Mouse (Mus musculus) liver, adult 2 months (tissue): Measurements from ENCODE around the gene Rbms2. TPM values are rescaled to one million over a fixed set of nuclear protein-coding genes. Genes with fewer than 3 reads are reported as not detected.

Experiments
- DNase-seq: peaks from one replicate; pipeline ENCODE4 v3.0.0-alpha.2; 2011; ENCODE audit warnings: low read depth, low spot score; ENCODE audit errors: extremely low read depth
- H3K27ac ChIP-seq: fragments of 200-500 bp; replicated peaks from 2 replicates; pipeline ENCODE4 v1.5.1; 2012; ENCODE audit warnings: low read depth, mild to moderate bottlenecking, control low read depth, inconsistent platforms, low read length; ENCODE audit not compliant: insufficient read depth
- H3K27me3 ChIP-seq: fragments of 200-500 bp; 2 replicates; pipeline ENCODE4 v1.6.1; 2012; ENCODE audit warnings: mild to moderate bottlenecking, moderate library complexity, low read length, inconsistent platforms; ENCODE audit not compliant: control insufficient read depth, insufficient read depth
- H3K36me3 ChIP-seq: fragments of 200-500 bp; 2 replicates; pipeline ENCODE4 v1.6.1; 2012; ENCODE audit warnings: low read length, inconsistent platforms; ENCODE audit not compliant: control insufficient read depth, insufficient read depth
- H3K4me1 ChIP-seq: fragments of 200-500 bp; 2 replicates; pipeline ENCODE4 v1.6.1; 2011; ENCODE audit warnings: low read length; ENCODE audit not compliant: control insufficient read depth, insufficient read depth
- H3K4me3 ChIP-seq: fragments of 200-500 bp; 2 replicates; pipeline ENCODE4 v1.5.1; 2011; ENCODE audit warnings: low read depth, mild to moderate bottlenecking, control low read depth, low read length, moderate library complexity; ENCODE audit not compliant: insufficient read depth
- H3K79me2 ChIP-seq: fragments of 200-500 bp; 2 replicates; pipeline ENCODE4 v1.6.1; 2012; ENCODE audit warnings: inconsistent platforms, mild to moderate bottlenecking, low read length, moderate library complexity; ENCODE audit not compliant: control insufficient read depth, insufficient read depth
- H3K9ac ChIP-seq: fragments of 200-500 bp; 2 replicates; pipeline ENCODE4 v1.6.1; 2012; ENCODE audit warnings: low read depth, mild to moderate bottlenecking, control low read depth, inconsistent platforms, low read length
- CTCF ChIP-seq: fragments of 200-500 bp; IDR thresholded peaks from 2 replicates; pipeline ENCODE4 v1.5.1; 2011; ENCODE audit warnings: low read depth, low read length, control low read depth
- POLR2A ChIP-seq: fragments of 200-500 bp; IDR thresholded peaks from 2 replicates; pipeline ENCODE4 v1.6.1; 2011; ENCODE audit warnings: low read length, control low read depth; ENCODE audit not compliant: insufficient read depth; ENCODE audit errors: extremely low read depth
- WGBS: fragments of 180-500 bp; shearing (Covaris S2); methylation state at CpG from one replicate; pipeline ENCODE4 v1.1.7; 2018; 5-methylcytosine and 5-hydroxymethylcytosine counted together
- polyA plus RNA-seq: library from polyadenylated mRNA; depleted of rRNA; stranded (reverse); fragments of >200 nt; gene quantifications from 2 replicates; pipeline ENCODE4 v1.2.3, GENCODE M21; 2012
- total RNA-seq: library from RNA; depleted of rRNA; stranded (reverse); fragments of >200 nt; gene quantifications from 2 replicates; pipeline ENCODE4 v1.2.3, GENCODE M21; 2014

Gene Rbms2
- total and polyA plus RNA-seq, 2 experiments: 8.0 to 23.2 TPM

GRCm38 (mm10) chr10:128150941-128151340 lies 29.2 kb downstream of the Rbms2 start:
- Histone ChIP-seq H3K36me3 (no peaks in the 10 kb centered on the region), H3K4me3 (no peak overlapping the region), H3K27ac (no peak overlapping the region), H3K9ac (no peak overlapping the region), H3K4me1 (no peaks in the 10 kb centered on the region), H3K79me2 (peaks cover 3% of the 10 kb centered on the region; the same call in 1 of the 2 replicates), H3K27me3 (no peaks in the 10 kb centered on the region)
- no peak for DNase-seq
- WGBS: 83% methylated on average over 14 of the region's 14 CpGs
- TF ChIP-seq CTCF (no peak), POLR2A (no peak)

GRCm38 (mm10) chr10:128149592-128149991 lies 30.5 kb downstream of the Rbms2 start:
- DNase-seq: peak; percentile 69
- whole genome bisulfite sequencing: 15% methylated on average over 5 of the region's 5 CpGs
- peaks cover 1% of the 10 kb centered on the region; the same call in 1 of the 2 replicates for H3K79me2 ChIP-seq
- H3K4me1 ChIP-seq: no peaks in the 10 kb centered on the region; the same call in 1 of the 2 replicates
- no peaks in the 10 kb centered on the region for H3K36me3 ChIP-seq
- H3K4me3 ChIP-seq: peak overlapping the region; percentile 6
- H3K27ac ChIP-seq: no peak overlapping the region
- TF ChIP-seq POLR2A (no peak), CTCF (peak; percentile 74)
- H3K9ac ChIP-seq: no peak overlapping the region; the same call in 1 of the 2 replicates
- no peaks in the 10 kb centered on the region for H3K27me3 ChIP-seq

GRCm38 (mm10) chr10:128148789-128149365 lies 31.2 kb downstream of the Rbms2 start:
- no peaks in the 10 kb centered on the region for H3K79me2 ChIP-seq
- no peaks in the 10 kb centered on the region; the same call in 1 of the 2 replicates for H3K4me1 ChIP-seq
- no peak overlapping the region for H3K4me3 ChIP-seq
- DNase-seq: no peak
- H3K9ac ChIP-seq: no peak overlapping the region
- H3K27me3 ChIP-seq: no peaks in the 10 kb centered on the region
- H3K27ac ChIP-seq: no peak overlapping the region
- TF ChIP-seq POLR2A (no peak), CTCF (no peak)
- 82% methylated on average over 5 of the region's 5 CpGs for WGBS
- no peaks in the 10 kb centered on the region for H3K36me3 ChIP-seq

- no peaks in the 10 kb centered on the region for H3K79me2 ChIP-seq
- no peaks in the 10 kb centered on the region for H3K36me3 ChIP-seq
- H3K4me1 ChIP-seq: no peaks in the 10 kb centered on the region; the same call in 1 of the 2 replicates
- H3K4me3 ChIP-seq: no peak overlapping the region
- H3K27me3 ChIP-seq: no peaks in the 10 kb centered on the region
- no peak for TF ChIP-seq CTCF
- no peak for TF ChIP-seq POLR2A
- peak; percentile 40 for DNase-seq
- H3K27ac ChIP-seq: no peak overlapping the region
- H3K9ac ChIP-seq: no peak overlapping the region
- 22% methylated on average over 2 of the region's 2 CpGs for WGBS
Measured at GRCm38 (mm10) chr10:128144961-128145360, 35.1 kb downstream of the Rbms2 start.

GRCm38 (mm10) chr10:128143659-128144058 lies 36.4 kb downstream of the Rbms2 start:
- WGBS: 84% methylated on average over 4 of the region's 4 CpGs
- no peaks in the 10 kb centered on the region; the same call in 1 of the 2 replicates for H3K4me1 ChIP-seq
- no peak for TF ChIP-seq CTCF
- no peak overlapping the region for H3K4me3 ChIP-seq
- no peak overlapping the region for H3K9ac ChIP-seq
- DNase-seq: no peak
- H3K36me3 ChIP-seq: no peaks in the 10 kb centered on the region
- no peaks in the 10 kb centered on the region for H3K27me3 ChIP-seq
- H3K27ac ChIP-seq: no peak overlapping the region
- no peaks in the 10 kb centered on the region for H3K79me2 ChIP-seq

GRCm38 (mm10) chr10:128142165-128142564 lies 37.9 kb downstream of the Rbms2 start:
- no peak for DNase-seq
- Histone ChIP-seq H3K79me2 (no peaks in the 10 kb centered on the region), H3K4me3 (no peak overlapping the region), H3K36me3 (peaks cover 2% of the 10 kb centered on the region; the same call in 1 of the 2 replicates), H3K27ac (no peak overlapping the region), H3K9ac (no peak overlapping the region), H3K4me1 (no peaks in the 10 kb centered on the region; the same call in 1 of the 2 replicates), H3K27me3 (no peaks in the 10 kb centered on the region)
- TF ChIP-seq POLR2A (no peak), CTCF (no peak)
- WGBS: 59% methylated on average over 2 of the region's 2 CpGs
